Mouse (Mus musculus) splenic B cell, adult 2 months (primary cell): ENCODE data around the gene Amdhd1.
"Not testable (repeated sequence)": the region's sequence is repeated elsewhere in the genome, so short reads cannot be mapped to it uniquely, and the experiment has no call there.

Source experiments
- DNase-seq: peaks from one replicate; pipeline ENCODE4 v3.0.0-alpha.2; 2011; ENCODE audit warnings: low read depth, low spot score
- H3K27me3 ChIP-seq: 2 replicates; pipeline ENCODE4 v1.6.1; 2012; ENCODE audit warnings: mild to moderate bottlenecking, low read length, moderate library complexity, mixed read lengths; ENCODE audit not compliant: control insufficient read depth, poor library complexity, insufficient read depth, severe bottlenecking
- H3K36me3 ChIP-seq: 2 replicates; pipeline ENCODE4 v1.6.1; 2012; ENCODE audit warnings: mild to moderate bottlenecking, low read length, moderate library complexity, mixed read lengths; ENCODE audit not compliant: control insufficient read depth, poor library complexity, insufficient read depth, severe bottlenecking

The Amdhd1 gene

DNA sequence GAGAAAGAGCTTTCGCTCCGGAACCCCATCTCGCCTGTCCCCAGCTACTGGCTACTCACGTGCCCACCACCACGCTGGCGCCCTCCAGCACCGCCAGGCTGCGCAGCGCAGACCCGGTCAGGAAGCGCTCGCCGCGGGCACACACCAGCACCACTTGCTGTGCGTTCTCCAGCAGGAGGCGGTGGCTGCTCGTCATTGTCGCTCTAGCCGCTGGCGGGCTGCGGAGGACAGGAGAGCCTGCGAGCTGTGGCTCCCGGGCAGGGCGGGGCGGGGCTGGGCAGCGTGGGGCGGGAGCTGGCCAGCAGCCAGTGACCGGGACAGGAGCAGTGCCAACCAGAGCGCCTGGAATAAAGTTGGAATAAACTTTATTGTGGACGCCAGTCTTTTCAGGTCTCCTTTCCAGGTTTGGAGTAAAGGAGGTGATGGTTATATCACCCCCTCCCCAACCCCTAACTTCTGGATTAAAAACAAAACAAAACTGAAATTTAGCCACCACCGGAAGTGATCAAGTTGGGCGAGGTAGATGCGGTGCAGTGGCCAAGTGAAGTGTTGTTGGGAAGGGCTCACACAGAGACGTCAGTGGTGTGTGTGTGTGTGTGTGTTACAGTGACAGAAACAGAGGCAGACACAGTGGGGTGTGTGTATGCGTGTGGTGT is at the start of gene Amdhd1:
Amdhd1 (minus strand) TSS at position 259 of the 656 bp plus-strand sequence.
- DNase-seq = peak; percentile 90
- no peaks in the 10 kb centered on the region for H3K27me3 ChIP-seq
- H3K36me3 ChIP-seq = no peaks in the 10 kb centered on the region

DNA sequence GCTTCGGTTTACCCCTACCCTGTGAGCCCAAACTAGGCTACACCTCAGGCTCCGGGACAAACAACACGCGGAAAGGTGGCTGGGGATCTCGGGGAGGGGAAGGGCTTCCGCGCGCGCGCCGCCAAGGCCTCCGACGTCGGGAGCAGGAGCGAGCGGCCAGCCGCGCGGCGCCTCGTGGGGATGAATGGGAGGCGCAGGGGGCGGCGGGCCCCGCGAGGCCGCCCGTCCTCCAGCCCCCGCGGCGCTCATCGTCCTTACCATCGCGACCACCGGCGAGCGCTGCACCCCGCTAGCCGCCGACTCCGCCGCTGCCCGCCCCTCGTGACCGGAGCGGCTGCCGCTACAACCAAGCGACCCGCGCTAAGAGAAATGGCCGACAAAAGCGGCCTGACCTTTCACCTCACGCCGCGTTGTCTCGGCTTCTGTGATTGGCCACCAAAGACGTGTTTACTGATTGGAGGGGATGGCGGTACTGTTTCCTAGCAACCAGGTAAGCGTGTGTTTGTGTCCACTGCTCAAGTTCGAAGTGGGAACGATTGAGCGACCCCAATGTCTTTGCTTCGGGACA is 49.5 kb upstream of the Amdhd1 start, which contains the start of gene Snrpf:
Snrpf (minus strand) TSS at position 426 of the 568 bp plus-strand sequence.
- DNase-seq = peak; percentile 96
- peaks cover 2% of the 10 kb centered on the region; the same call in 1 of the 2 replicates for H3K36me3 ChIP-seq
- H3K27me3 ChIP-seq = no peaks in the 10 kb centered on the region

DNA sequence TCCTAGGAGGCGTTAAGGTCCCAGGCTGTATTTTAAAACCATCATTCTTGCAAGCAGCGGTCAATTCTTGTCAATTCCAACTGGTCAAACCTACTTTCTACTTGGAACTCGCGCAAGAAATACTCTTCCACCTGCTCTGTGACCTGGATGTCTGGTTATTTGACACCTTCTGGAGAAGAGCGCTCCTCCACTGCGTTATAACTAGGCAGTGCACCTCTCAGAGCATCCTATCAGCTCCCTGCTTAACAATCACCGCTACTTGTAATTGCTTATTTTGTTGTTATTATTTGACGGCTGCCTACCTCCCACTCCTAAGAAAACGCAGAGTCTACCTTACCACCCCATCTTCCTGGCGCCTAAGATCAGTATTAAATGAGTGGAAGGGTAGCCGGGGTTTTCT is 49.0 kb upstream of the Amdhd1 start:
- peak; percentile 20 for DNase-seq
- Histone ChIP-seq H3K27me3 (no peaks in the 10 kb centered on the region), H3K36me3 (peaks cover 2% of the 10 kb centered on the region; the same call in 1 of the 2 replicates)

DNA sequence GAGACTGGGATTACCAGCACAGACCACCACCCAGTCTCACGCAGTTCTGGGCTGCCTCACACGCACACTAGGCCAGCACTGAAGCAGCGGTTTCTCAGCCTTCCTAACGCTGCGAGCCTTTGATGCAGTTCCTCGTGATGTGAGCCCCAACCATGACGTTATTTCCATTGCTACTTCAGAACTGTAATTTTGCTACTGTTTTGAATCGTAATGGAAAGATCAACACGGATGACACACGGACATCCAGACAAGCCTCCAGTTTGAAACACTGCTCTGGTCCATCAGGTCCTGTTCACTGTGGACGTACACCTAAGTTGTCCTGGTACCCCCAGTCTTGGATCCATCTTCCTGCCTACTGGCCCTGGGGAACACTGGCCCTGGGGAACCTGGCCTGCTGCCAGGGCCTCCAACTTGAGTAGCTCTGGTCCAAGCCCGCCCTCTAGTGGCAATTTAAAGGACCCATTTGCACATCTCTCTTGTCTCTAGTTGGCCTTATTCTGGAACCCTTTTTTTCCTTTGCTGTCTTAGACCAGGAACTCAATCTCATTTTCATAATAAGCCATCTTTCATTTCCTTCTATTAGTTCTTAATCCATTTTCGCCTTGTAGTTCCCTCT is 37.5 kb upstream of the Amdhd1 start:
- H3K27me3 ChIP-seq = no peaks in the 10 kb centered on the region
- peaks cover 2% of the 10 kb centered on the region; the same call in 1 of the 2 replicates for H3K36me3 ChIP-seq
- peak; percentile 87 for DNase-seq

DNA sequence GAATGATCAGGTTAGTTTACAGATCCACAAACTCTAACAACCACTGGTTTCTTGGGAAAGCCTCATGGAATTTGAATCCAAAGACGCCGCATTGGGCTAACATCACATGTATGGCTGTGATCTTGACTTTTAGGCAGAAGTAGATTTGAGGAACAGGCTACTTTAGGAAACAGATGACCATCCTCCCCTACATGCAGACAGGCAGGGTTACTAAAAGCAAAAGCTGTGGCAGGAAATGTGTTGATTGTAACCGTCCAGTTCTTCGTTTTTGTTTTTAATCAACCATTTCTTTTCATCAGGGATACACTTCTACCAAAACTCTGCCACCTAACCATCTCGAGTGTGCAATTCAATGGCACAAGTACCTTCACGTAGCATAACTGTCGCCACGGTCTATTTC is 36.1 kb upstream of the Amdhd1 start:
- no peaks in the 10 kb centered on the region for H3K27me3 ChIP-seq
- DNase-seq = no peak
- H3K36me3 ChIP-seq = no peaks in the 10 kb centered on the region; the same call in 1 of the 2 replicates

DNA sequence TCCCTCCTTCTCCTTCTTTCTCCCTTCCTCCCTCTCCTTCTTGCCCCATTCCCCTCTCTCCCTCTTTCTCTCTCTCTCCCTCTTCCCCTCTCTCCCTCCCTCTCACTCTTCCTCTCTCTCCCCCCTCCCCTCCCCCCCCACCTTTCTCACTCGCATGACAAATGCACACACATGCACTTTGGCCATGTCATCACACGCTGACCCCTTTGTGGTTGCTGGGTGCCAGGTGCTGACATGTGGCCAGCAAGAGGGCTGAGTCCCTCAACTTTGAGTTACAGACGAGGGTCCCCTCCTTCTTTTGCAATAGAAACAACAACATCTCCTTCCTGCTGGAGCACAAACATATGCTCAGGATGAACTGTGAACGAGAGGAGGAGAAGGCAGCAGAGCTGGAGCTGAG is 35.1 kb upstream of the Amdhd1 start:
- DNase-seq = no peak
- H3K36me3 ChIP-seq = no peaks in the 10 kb centered on the region; the same call in 1 of the 2 replicates
- no peaks in the 10 kb centered on the region for H3K27me3 ChIP-seq

DNA sequence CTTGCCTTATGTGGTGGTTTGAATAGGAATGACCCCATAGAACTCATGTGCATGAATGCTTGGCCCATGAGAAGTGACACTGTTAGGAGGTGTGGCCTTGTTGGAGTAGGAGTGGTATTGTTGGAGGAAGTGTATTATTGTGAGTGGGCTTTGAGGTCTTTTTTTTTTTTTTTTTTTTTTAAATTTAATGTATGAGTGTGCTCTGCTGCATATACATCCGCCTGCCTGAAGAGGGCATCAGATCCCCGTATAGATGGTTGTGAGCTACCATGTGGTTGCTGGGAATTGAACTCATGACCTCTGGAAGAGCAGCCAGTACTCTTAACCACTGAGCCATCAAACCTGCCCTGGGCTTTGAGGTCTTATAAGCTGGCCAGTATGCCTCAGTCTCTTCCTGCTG is 32.4 kb upstream of the Amdhd1 start:
- Histone ChIP-seq H3K27me3 (no peaks in the 10 kb centered on the region), H3K36me3 (no peaks in the 10 kb centered on the region)
- DNase-seq = no peak

DNA sequence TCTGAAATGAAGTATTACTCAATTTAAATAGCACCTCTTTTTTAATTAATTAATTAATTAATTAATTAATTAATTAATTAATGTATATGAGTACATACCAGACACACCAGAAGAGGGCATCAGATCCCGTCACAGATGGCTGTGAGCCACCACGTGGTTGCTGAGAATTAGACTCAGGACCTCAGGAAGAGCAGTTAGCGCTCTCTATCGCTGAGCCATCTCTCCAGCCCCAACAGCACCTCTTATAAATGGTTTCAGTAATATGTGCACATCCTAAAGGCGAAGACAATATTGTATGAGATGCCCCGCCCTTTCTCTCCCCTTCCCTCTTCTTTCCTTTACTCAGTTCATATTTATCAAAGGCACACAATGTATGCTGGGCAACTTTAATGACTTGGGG is 28.8 kb upstream of the Amdhd1 start:
- DNase-seq = no peak
- Histone ChIP-seq H3K27me3 (no peaks in the 10 kb centered on the region), H3K36me3 (no peaks in the 10 kb centered on the region)

DNA sequence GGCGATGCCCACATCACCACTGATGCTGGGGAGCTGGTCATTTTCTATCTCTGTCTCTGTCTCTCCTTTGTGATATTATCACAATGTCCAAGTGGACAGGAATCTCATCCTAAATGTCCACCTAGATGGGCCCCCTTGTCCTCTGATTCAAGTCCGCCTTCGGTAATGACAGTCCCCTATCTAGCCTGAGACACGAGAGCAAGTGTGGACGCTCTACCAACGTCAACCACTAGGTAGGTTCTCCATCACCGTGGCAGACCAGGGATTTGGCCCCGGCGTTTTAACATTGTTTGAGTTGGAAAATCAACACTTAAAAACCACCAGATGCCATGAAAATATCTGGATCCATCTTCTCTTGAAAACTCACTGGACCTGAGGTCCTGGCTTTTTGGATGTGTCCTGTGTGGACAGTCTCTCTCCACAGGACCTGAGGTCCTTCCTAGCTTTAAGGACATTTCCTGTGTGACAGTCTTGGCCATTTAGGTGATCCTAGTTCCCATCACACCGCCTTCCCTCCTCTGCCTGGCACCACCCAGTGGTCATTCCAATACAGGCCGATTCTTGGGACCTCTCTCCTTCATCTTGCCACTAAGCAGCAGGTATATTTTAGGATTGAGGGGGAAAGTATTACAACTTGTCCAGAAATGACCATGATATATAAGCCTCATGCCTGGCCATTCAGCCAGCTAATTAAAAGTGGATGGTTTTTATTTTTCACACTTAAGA is 28.2 kb upstream of the Amdhd1 start:
- Histone ChIP-seq H3K36me3 (no peaks in the 10 kb centered on the region), H3K27me3 (no peaks in the 10 kb centered on the region)
- DNase-seq = no peak

DNA sequence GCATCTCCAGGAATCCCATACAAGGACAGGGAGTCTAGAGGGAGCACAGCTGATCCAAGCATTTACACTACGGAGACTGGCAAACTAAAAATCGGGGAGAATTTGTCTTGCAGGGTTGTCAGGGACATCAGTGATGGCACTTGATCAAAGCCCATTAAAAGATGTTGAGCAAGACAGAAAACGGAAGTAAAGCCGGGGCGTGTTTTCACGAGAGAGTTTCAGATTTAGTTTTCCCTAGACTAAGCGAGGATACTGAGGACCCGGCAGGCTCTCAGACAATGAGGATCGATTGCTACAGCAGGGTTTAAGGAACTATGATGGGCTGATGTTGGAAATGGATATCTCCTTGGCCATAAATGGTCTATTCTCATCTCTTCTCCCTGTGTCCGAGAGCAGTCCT is 27.2 kb upstream of the Amdhd1 start:
- H3K36me3 ChIP-seq = no peaks in the 10 kb centered on the region
- DNase-seq = no peak
- H3K27me3 ChIP-seq = no peaks in the 10 kb centered on the region

DNA sequence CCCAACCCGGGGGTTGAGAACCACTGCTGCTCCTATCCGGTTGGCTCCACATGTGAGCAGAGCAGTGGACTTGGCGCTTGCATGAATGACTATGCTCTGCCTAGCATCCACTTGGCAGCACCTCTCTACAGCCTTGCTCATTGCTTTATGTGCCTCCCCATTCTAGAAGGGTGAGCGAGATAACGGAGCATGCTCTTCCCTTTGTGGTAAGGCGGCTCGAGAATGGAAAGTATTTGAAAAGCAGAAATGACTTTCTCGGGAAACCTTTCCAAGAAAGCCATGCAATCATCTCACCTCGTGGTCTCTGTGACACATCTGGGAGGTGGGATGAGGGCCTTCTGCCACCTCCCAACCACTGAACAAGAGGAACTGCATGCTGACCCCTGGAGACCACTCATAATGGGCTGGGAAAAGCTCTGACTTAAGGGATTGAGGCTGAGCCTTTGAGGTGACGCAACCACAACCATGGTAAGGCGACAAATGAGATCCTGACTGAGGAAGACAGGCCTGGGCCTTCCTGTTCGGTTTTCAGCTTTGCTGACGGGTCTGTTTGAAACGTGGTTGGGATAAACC is 24.8 kb upstream of the Amdhd1 start:
- no peak for DNase-seq
- no peaks in the 10 kb centered on the region for H3K27me3 ChIP-seq
- no peaks in the 10 kb centered on the region for H3K36me3 ChIP-seq

DNA sequence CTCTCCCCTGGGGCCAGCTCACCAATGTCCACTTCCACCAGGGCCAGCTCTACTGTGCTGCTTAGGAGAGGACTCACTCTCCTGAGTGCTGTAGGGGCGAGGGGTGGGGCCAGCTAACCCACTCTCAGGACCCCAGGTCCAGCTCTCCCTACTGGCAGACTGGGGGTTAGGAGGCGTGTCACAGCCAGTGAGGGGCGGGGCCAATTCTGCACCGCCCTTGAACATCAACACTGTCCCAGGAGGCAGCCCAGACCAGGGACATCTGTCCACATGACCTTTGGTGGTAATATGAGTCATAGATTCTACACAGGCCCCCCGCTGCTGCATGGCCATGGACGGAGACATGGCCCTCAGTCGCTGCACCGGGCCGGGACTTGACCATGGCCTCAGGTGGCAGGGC is 20.0 kb upstream of the Amdhd1 start:
- DNase-seq = no peak
- H3K36me3 ChIP-seq = no peaks in the 10 kb centered on the region
- no peaks in the 10 kb centered on the region for H3K27me3 ChIP-seq

DNA sequence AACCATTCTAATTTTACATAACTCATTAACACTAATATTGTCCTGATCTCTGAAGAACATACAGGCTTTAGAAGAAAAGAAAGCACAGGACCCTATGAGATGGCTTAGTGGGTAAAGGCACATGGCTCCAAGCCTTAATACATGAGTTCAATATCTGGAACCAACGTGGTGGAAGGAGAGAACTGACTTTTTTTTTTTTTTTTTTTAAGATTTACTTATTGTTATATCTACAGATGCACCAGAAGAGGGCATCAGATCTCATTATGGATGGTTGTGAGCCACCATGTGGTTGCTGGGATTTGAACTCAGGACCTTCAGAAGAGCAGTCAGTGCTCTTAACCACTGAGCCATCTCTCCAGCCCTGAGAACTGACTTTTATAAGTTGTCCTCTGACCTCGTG is 18.1 kb upstream of the Amdhd1 start:
- not testable (repeated sequence) for H3K27me3 ChIP-seq, DNase-seq, H3K36me3 ChIP-seq

DNA sequence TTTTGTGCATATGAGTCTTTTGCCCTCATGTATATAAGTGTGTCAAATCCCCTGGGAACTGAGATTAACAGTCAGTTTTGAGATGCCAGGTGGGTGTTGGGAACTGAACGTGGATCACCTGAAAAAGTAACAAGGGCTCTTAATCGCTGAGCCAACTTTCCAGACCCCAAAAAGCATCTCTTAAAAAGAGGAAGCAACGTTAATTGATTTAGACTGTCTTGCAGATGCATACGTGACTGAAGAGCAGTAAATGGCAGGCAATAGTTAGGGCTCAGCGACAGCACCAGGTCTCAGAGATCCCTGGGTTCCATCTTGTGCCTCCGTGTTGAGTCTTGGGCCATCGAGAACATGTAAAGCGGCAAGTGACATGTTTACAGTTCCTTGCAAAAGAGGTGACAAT is 12.8 kb upstream of the Amdhd1 start:
- H3K27me3 ChIP-seq = no peaks in the 10 kb centered on the region
- H3K36me3 ChIP-seq = no peaks in the 10 kb centered on the region
- no peak for DNase-seq

DNA sequence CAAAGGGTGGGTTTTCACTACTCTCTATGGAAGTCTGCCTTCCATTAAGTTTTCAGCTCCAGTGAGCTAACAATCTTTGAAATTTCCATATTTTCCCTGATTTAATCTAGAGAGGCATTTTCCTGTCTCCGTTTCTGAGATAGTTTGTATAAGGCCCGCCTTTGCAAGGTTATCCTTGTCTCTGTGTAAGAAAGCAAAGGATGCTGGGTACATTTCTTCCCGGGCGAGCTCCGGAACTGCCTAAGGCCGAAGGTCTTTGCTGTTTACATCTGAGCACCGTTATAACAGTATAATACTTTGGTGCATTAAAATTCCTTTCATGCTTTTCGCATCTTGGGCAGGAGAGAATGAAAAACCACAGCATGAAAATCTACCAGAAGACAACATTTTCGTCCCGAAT is 10.0 kb upstream of the Amdhd1 start:
- no peaks in the 10 kb centered on the region for H3K36me3 ChIP-seq
- no peaks in the 10 kb centered on the region for H3K27me3 ChIP-seq
- DNase-seq = no peak
